Mouse (Mus musculus): ENCODE measurements around the gene Gramd1b.
A peak's percentile ranks its signal among the peaks of the same experiment; 100 is the strongest.

The Gramd1b gene

DNA sequence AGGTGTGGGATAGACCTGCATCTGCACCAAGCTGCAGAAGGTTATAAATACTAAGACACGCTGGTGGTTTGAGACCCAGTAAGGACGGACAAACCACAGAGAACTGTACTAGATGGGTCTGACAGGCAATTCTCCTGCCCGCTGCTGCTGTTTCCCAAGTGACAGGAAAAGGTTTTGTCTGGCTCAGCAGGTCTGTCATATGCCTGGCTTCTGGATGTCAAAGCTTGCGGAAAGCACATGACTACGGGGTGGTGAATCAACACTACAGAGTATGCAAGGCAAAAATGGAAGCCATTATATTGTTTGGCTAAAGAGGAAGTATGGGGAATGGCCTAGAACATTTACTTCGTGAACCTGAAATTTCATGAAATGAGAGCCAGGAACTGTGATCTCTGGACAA is 10.1 kb downstream of the Gramd1b start:
- DNase-seq (ENCODE audit: inconsistent age in 2 of 2, low spot score in 1 of 2), result no peak

DNA sequence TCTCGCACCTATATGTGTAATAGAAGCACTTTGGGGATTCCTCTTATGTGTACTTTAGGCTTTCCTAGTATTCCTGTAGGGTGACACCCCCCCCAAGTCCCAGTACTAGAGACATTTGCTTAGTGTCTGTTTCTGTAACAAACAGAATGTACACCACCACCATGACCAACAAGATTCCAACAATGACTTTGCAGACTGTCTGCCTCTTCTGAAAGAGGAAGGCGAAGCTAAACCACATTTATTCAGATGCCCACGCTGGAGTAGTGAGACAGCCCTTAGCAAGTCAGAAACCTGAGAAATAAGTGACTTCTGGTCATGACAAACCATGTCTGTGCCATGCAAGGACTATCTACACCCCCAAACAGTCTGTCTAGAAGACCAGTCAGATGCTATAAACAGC is 11.9 kb downstream of the Gramd1b start:
- peak in 1 of 2 experiments; percentile 1 for DNase-seq (ENCODE audit: inconsistent age in 2 of 2, low spot score in 1 of 2)

DNA sequence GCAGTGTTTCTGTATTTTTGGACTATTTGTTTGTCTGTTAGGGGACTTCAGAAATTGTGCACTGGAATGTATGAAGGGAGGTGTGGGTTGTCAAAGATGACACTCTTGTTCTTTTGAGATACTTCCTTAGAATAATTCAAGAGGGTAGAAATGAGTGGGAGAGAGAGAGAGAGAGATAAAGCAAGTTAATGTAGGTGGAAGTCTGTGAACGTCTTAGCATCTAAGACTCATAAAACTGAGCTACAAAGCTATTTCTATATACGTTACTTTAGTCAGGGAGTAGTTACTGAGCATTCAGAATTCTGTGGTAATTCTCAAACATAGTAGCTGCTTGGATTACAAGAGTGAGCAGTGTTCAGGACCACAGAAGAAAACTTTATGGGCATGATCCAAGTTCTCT is 19.2 kb downstream of the Gramd1b start:
- DNase-seq (ENCODE audit: inconsistent age in 2 of 2, low spot score in 1 of 2), result no peak

DNA sequence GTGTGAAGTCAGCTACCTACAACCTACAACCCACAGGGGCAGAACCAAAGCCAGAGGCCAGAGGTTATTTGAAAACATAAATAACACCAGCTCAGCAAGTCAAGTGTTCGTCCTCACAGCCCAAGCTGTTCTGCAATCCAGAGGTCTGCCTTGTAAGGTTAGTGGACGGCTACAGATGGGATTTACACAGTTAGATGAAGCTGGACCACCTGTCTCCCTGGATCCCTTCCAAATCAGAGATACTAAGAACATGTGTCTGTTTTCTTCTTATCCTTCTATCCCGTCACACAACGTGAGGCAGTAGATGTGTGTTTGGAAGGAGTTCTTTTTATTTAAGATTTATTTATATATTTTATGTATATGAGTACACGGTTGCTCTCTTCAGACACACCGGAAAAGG is 21.7 kb downstream of the Gramd1b start:
- DNase-seq (ENCODE audit: inconsistent age in 2 of 2, low spot score in 1 of 2), result peak in 1 of 2 experiments; percentile 0

DNA sequence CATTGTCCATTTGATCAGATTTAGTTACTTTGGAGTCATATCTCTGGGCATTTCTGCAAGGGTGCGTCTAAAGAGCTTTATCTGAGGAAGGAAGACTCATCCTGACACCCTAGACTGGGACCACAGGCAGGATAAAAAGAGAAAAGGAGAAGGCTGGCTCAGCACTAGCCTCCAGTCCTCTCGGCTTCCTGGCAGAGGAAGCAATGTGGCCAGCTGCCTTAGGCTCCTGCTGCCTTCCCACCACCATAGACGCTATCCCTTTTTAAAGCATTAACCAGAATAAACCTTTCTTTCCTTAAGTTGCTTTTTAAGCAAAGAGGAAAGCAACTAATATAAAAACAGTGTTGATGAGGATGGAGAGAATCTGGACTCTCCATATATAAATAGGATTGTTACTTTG is 24.6 kb downstream of the Gramd1b start:
- peak in 1 of 2 experiments; percentile 1 for DNase-seq (ENCODE audit: inconsistent age in 2 of 2, low spot score in 1 of 2)

DNA sequence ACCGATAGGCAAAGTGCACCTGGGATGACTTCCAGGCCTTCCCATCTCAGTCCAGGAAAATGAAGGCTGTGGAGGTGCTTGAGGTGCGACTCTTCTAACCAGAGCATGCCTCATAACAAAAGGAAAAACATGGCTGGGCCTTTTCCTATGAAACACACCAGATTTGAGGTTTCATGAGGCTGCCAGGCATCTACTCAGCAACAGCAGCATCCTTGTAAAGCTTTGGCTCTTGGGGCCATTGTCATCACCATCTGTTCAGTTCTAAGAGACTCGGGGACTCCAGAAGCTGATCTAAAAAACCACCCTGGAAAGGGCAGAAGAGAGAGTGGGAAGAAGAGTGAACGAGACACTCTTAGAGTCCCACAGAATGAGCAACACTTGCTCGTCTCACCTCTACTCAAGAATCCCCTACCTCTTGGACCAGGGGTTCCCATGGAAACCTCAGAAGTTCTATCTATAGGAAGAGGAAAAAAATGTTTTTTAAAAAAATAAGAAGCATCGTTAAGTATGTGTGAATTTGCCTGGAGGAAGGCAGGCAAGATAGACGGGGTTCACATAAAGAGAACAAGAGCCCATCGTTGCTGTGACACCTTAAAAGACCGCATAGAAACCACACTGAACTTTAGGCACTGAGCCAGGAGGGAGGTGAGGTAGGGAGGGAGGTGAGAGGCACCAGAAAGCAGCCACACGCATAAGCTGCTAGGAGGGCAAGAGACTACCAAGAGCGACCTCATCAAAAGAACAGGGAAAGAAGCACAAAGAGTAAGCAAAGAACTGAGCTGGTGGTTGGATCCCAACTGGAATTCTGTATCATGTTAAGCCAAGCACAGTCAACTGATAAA is 25.5 kb downstream of the Gramd1b start:
- DNase-seq (ENCODE audit: inconsistent age in 2 of 2, low spot score in 1 of 2), result peak in 1 of 2 experiments; percentile 3

DNA sequence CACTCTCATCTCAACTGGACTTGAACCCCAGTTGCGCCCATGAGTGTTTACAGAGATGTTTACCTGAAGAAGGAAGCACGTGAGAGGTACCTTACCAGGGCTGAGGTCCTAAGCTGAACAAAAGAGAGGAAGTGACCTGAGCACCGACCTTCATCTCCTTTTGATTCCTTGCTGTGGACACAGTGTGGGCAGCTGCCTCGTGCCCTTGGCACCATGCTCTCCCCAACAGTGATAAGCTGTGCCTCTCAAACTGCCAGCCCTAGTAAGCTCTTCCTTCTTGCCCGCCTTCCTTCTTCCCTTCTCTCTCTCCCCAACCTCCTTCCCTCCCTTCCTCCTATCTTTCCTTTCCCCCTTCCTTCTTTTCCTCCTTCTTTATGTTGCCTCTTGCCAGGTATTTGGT is 26.3 kb downstream of the Gramd1b start:
- peak in 1 of 2 experiments; percentile 4 for DNase-seq (ENCODE audit: inconsistent age in 2 of 2, low spot score in 1 of 2)

DNA sequence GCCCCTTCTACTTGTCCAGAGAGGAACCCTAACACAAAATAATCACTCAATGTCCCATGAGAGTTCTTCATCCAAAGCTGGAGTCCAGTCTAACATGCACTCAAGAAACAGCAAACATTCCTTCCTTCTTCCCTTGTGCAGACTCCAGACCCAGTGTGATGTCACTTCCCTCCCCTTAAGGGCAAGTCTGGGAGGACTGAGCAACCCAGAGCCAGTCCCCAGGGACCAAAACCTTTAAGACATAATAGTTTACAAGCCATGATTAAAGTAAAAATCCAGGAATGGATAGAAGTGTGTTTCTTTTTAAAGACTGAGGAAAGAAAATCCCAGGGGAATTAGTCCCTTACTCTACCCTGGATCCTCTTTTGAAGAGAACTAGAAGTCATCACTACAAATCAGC is 30.5 kb downstream of the Gramd1b start:
- DNase-seq (ENCODE audit: inconsistent age in 2 of 2, low spot score in 1 of 2), result peak in 1 of 2 experiments; percentile 2

DNA sequence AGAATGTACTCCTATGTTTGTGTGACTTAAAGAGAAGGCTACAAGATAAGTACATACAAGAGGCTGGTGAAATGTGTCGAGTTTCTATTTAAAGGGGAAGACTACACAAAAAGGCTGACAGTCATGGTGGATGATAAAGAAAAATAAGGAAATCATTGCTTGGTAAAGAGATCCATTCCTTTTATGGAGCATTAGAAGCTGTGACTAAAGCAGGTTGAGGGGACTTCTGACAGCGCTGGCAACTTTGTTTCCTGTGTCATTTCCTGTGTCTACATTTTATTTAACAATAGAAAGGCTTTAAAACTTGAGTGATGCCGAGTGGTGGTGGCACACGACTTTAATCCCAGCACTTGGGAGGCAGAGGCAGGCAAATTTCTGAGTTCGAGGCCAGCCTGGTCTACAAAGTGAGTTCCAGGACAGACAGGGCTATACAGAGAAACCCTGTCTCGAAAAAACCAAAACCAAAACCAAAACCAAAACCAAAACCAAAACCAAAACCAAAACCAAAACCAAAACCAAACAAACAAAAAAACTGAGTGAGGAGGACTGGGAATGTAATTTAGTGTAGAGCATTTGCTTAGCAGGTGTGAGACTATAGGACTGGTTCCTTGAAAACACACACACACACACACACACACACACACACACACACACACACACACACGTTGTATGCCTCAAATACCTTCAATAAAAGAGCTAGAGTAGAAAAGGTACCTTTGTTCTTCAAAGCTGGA is 48.7 kb downstream of the Gramd1b start:
- peak in 1 of 2 experiments; percentile 0 for DNase-seq (ENCODE audit: inconsistent age in 2 of 2, low spot score in 1 of 2)

DNA sequence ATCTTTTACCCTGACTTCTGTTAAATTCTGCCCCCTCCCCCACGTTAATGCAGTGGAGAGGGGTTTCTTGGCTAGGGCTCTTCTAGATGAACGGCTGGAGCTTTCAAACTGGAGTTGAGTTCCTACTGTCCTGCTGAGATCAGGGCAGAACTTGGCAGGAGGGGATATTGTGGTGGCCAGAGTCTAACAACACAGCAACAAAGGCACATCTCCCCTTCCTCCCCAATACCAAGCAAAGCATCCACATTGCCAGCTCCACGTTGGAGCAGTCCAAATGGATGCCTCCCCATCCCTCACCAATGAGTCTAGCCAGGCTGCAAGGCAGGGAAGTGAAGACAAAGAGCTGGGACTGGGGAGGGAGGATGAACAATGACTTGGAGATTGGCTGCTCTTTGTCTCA is 49.9 kb downstream of the Gramd1b start:
- DNase-seq (ENCODE audit: inconsistent age in 2 of 2, low spot score in 1 of 2), result peak in 1 of 2 experiments; percentile 9

DNA sequence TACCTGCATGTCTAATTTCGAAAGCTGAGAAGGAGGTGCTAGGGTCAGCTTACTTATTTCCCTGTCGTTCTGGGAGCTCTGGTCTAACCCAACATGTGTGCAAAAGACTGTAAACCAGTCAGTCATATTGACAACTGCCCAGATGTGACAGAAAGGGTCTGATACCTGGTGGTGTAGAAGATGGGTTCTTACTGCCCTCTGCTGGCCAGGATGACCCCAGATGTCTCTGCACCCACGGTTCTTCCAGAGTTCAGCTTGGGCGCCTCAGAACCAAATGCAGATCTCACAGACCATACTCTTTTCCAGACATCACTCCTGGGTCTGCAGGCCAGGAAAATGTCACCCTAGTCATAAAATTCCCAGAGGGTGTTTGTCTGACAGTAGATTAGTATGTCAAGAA is 51.9 kb downstream of the Gramd1b start:
- peak; percentile 80 to 94 for DNase-seq (ENCODE audit: inconsistent age in 2 of 2, low spot score in 1 of 2)

DNA sequence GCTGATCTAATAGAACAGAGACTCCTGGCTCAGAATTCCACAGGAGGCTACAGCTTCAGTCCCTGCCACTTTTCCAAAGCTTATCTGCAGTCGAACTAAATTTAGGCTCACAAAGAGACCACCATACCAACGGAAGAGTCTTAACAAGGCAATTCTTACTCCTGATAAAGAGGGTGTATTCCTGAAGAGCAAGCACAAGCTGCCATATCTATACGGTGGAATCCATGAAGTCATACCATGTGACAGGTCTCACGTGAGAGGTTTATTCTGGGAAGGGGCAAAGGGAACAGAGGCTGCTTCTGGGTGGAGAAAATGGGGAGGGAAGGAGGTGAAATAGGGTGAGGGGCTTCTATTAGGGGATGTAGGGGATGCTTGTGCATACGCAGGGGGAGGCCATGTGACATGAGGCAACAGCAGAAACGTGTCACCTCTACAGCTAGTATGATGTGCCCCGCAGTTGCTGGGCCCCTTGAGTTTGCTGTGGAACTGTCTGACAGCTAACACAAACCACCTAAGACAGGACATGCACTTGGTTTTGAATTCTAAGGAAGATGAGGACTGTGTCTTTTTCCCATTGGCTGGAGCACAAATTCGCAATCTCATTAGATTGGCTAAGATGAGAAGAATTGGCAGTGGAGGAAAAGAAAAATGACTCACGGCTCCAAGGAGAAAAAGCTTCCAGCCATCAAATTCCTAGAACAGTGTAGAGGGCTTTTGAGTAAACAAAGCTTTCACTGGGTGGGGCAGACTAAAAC is 52.9 kb downstream of the Gramd1b start:
- DNase-seq (ENCODE audit: inconsistent age in 2 of 2, low spot score in 1 of 2), result peak; percentile 9 to 79

DNA sequence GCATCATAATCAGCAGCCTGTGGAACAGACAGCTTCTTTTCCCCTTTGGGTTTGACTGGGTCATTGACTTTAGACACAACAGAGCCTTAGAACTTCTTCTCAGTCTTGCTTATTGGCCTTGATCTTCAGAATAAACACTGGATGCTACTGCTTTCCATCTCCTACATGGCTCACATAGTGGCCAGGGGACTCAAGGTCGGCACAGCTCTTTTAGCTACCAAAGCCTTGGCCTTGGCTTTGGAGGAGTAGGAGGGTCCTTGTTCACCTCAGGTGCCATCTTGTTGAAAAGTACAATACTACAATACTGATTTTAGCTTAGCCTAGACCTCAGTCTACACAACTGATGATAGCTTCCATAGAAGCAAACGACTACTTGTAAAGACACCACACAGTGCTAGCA is 53.6 kb downstream of the Gramd1b start:
- peak; percentile 58 to 78 for DNase-seq (ENCODE audit: inconsistent age in 2 of 2, low spot score in 1 of 2)

DNA sequence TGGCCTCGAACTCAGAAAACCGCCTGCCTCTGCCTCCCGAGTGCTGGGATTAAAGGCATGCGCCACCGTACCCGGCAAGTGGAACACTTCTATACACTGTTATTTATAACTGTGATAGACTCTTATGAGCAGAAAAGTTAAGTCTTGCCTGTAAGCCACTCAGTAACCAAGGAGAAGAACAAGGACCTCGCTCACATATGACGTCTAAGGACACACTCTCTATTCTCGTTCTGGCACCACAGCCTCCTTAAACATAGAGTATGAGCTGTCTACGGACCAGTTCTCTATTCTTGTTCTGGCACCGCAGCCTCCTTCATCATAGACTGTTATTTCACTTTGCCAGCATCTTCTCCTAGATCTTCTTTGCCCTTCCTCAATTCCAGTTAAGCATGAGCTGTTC is 55.1 kb downstream of the Gramd1b start:
- peak in 1 of 2 experiments; percentile 3 for DNase-seq (ENCODE audit: inconsistent age in 2 of 2, low spot score in 1 of 2)

DNA sequence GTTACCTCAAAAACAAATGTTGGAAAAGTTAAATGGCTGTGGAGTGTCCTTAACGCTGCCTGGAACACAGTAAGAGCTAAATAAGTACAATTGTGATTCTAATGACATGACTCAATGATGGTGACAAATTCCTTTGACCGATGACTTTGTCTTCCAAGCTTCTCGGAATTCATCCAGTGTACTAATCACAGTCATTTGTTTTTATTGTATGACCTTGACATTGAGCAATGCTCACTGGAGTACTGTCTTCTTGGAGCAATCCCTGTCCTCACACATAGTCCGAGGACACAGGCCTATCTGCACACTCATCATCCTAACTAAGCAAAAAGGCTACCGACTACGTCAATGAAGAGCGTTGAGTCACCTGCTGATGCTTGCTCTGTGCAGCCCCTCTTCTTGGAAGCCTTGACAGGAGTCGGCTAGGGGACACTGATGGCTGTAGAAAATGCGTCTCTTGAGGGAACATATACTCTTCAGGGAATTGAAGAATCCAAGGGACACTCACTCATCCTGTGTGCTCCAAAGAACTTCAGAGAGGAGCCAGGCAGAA is 58.1 kb downstream of the Gramd1b start:
- DNase-seq (ENCODE audit: inconsistent age in 2 of 2, low spot score in 1 of 2), result peak; percentile 88 to 91

DNA sequence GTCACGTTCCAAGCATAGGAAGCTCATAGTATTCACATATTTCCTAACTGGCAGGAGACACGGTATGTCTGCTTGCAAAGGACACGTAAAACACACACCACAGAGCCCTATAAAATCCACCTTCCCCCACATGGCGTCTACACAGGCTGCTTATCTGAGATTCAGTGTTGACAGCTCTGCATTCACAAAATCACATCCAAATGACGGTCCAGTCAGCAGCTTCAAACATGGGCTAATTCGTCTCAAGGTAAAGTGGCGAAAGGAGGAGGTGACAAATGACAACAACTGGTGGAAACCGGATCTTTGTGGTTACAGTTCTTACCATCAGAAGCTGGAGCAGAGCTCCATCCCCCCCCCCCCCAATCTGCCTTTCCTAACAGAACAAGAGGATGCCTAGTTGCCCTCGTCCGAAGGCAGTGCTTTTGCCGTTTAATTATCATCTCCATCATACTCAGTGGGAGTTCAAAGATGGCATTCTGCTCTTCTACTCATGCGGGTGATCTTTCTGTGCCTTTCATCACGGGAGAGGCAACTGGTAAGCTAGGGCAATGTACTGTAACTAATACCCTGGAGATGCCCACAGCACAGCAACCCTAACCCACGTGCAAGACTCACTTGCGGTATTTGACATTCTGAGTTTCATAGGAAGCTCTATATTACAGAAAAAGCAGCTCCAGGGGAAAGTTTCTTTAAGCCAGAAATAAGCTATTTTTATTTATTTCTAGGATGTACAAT is 61.6 kb downstream of the Gramd1b start:
- DNase-seq (ENCODE audit: inconsistent age in 2 of 2, low spot score in 1 of 2), result no peak

DNA sequence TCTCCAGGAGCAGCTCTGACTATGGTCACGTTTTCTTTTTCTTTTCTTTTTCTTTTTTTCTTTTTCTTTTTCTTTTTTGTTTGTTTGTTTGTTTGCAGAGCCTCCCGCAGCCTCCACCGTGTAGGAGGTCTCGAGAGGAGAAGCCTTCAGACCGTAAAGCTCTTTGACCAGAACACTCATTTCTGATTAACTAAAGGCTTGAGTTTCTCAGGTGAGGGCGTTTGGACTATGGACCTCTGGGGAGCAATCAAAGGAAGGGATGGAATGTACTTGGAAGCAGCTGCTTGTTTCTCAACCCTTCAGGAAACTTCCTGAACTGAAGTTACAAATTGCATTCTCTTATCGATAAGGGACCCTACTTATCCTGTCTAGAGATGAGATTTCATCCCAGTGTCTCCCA is 64.4 kb downstream of the Gramd1b start:
- no peak for DNase-seq (ENCODE audit: inconsistent age in 2 of 2, low spot score in 1 of 2)

DNA sequence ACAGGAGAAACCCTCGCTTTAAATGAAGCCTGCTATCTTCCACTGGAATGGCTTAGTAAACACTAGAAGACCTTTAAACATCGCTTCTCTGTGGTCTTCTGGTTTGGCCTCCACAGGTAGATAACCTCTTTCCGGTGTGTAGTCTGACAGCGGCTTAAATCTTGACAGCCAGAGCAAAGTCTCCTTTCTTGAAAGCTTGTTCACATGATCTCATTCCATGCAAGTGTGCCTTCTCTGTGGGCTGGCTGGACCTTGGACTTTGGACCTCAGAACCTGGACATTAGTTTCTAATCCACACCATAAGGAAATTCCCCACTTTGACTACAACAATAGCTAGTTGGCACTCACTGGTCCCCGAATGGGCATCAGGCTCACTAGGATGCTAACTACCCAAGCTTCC is 65.6 kb downstream of the Gramd1b start:
- no peak for DNase-seq (ENCODE audit: inconsistent age in 2 of 2, low spot score in 1 of 2)

DNA sequence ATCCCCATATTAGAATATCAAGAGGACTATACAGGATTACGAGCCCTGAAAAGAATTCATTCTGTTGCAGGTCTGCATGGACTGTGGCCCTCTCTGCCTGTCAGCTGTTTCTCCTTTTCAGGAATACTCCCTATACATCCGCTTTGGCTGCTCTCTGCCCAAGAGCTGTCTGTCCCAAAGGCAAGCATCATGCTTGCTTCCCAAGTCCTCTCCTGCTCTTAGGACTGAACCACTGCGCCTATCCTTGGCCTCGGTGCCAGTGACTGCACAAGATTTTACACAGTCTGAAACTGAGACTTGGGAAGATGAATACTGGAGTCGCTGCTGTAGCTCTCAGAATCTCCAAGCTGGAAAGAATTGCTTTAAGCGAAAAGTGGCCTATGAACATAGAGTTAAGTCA is 68.8 kb downstream of the Gramd1b start:
- DNase-seq (ENCODE audit: inconsistent age in 2 of 2, low spot score in 1 of 2), result peak in 1 of 2 experiments; percentile 75

DNA sequence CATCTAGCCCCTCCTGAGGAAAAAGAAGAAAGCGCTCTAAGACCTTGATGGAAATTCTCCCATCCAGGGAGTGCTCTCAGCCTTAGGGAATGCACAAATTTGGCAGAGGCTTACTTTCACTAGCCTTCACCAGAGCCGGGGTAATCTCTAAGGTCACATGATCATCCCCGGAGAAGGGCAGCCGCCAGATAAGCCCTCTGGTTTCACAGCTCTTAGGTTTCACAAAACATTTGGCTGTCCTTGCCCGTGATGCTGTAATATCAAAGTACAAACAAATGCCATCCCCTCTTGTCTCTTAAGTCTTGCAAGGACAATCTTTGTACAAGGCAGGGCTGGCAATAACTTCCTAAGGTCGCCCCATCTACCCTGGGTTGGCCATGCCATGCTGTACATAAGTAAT is 70.4 kb downstream of the Gramd1b start:
- peak; percentile 87 to 92 for DNase-seq (ENCODE audit: inconsistent age in 2 of 2, low spot score in 1 of 2)

Measured in adrenal gland, adult (tissue).